Mouse (Mus musculus): Measurements from ENCODE around the gene Tcaim. TPM values are rescaled to one million over a fixed set of nuclear protein-coding genes. Genes with fewer than 3 reads are reported as not detected.
"Not testable (repeated sequence)": the region's sequence is repeated elsewhere in the genome, so short reads cannot be mapped to it uniquely, and the experiment has no call there.

The Tcaim gene
- polyA plus RNA-seq, 1 experiment, result 8.0 TPM

DNA sequence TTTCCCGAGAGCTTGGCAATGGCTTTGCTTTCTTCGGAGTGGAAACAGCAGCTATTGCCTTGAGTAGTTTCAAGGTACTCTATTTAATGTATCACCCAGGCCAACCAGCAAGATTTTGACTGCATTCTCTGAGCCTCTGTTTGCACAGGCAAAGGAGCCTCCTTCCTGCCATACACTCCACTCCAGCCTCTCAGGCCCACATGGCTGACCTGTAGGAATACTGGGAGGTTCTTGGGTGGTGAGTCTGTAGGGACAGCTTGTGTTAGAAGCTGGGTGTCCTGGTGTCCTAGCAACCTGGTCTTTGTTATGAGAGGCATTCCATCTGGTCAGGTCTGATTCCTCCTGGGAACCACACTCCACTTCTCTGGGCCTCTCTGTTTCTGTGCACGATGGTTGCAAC lies 38.4 kb downstream of the Tcaim start, which contains the start of gene Gm35549:
TSS of gene Gm35549 (minus strand) at position 276 of the 400 bp plus-strand sequence.
- peaks cover 8% of the 10 kb centered on the region for H3K9me3 ChIP-seq (replicated peaks; ENCODE audit: control insufficient read depth, insufficient read depth, low read length, poor library complexity, severe bottlenecking)
- H3K27ac ChIP-seq (ENCODE audit: insufficient read depth, low read length), result no peak within 1 kb of the TSS
- no peak within 1 kb of the TSS for H3K4me3 ChIP-seq (ENCODE audit: low read depth, low read length)
- H3K4me1 ChIP-seq (ENCODE audit: control insufficient read depth, insufficient read depth, low read length), result peaks cover under 1% of the 10 kb centered on the region
- no peaks in the 10 kb centered on the region for H3K27me3 ChIP-seq (ENCODE audit: control insufficient read depth, insufficient read depth, low read length, poor library complexity, severe bottlenecking)
- H3K36me3 ChIP-seq (ENCODE audit: control insufficient read depth, insufficient read depth, low read length, poor library complexity, severe bottlenecking), result no peaks in the 10 kb centered on the region
- H3K9ac ChIP-seq (ENCODE audit: low read depth, poor library complexity, severe bottlenecking), result no peak within 1 kb of the TSS
- TF ChIP-seq CTCF (IDR thresholded peaks at IDR 0.05; ENCODE audit: low read depth, low read length) (no peak), EP300 (IDR thresholded peaks at IDR 0.05; ENCODE audit: insufficient read depth, low read depth, low read length) (no peak), POLR2A (IDR thresholded peaks at IDR 0.05; ENCODE audit: insufficient read depth, low read length) (no peak)

DNA sequence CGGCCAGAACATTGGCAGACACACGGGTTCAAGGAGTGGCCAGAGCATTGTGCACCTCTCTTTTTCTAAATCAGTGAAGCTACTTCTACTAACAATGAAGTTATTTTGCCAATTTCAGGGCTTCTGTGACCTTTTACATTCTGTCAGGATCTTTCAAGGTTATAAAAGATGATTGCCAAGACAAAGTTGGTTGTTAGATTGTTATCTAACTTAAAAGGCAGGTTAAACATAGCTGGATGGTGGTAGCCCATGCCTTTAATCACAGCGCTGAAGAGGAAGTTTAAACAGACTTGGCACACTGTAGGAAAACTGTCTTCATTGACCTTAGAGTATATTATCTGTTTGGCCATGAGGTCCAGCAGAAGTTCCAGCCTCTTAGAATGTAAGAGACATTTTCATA lies 40.3 kb downstream of the Tcaim start:
- H3K27me3 ChIP-seq (ENCODE audit: control insufficient read depth, insufficient read depth, low read length, poor library complexity, severe bottlenecking), result no peaks in the 10 kb centered on the region
- H3K9me3 ChIP-seq (replicated peaks; ENCODE audit: control insufficient read depth, insufficient read depth, low read length, poor library complexity, severe bottlenecking), result peaks cover 9% of the 10 kb centered on the region; the same call in 1 of the 2 replicates
- H3K27ac ChIP-seq (ENCODE audit: insufficient read depth, low read length), result no peak overlapping the region
- no peak for TF ChIP-seq CTCF (IDR thresholded peaks at IDR 0.05; ENCODE audit: low read depth, low read length)
- TF ChIP-seq POLR2A (IDR thresholded peaks at IDR 0.05; ENCODE audit: insufficient read depth, low read length), result no peak
- TF ChIP-seq EP300 (IDR thresholded peaks at IDR 0.05; ENCODE audit: insufficient read depth, low read depth, low read length), result no peak
- H3K36me3 ChIP-seq (ENCODE audit: control insufficient read depth, insufficient read depth, low read length, poor library complexity, severe bottlenecking), result no peaks in the 10 kb centered on the region
- H3K9ac ChIP-seq (ENCODE audit: low read depth, poor library complexity, severe bottlenecking), result no peak overlapping the region
- no peak overlapping the region for H3K4me3 ChIP-seq (ENCODE audit: low read depth, low read length)
- H3K4me1 ChIP-seq (ENCODE audit: control insufficient read depth, insufficient read depth, low read length), result no peaks in the 10 kb centered on the region

DNA sequence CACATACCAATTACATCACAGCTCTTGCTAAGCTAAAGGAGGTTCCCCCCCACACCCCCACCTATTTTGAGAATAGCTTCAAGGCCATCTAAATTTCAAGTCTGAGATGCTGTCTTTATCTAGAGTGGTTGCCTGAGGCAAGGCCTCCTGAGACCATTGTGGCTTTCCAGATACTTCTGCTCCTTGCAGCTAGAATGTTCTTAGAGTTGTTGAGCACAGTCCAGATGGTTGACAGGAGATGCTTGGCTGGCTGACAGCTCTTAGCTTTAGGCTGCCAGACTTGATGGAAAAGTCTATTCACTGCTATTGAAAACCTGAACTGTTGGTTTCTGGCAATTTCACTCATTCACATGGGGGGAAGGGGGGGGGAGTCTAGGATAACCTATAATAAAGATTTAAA lies 40.8 kb downstream of the Tcaim start:
- H3K27me3 ChIP-seq (ENCODE audit: control insufficient read depth, insufficient read depth, low read length, poor library complexity, severe bottlenecking), result no peaks in the 10 kb centered on the region
- peaks cover 10% of the 10 kb centered on the region; the same call in 1 of the 2 replicates for H3K9me3 ChIP-seq (replicated peaks; ENCODE audit: control insufficient read depth, insufficient read depth, low read length, poor library complexity, severe bottlenecking)
- no peak overlapping the region for H3K4me3 ChIP-seq (ENCODE audit: low read depth, low read length)
- H3K4me1 ChIP-seq (ENCODE audit: control insufficient read depth, insufficient read depth, low read length), result no peaks in the 10 kb centered on the region
- H3K36me3 ChIP-seq (ENCODE audit: control insufficient read depth, insufficient read depth, low read length, poor library complexity, severe bottlenecking), result no peaks in the 10 kb centered on the region
- no peak overlapping the region for H3K9ac ChIP-seq (ENCODE audit: low read depth, poor library complexity, severe bottlenecking)
- TF ChIP-seq POLR2A (IDR thresholded peaks at IDR 0.05; ENCODE audit: insufficient read depth, low read length) (no peak), CTCF (IDR thresholded peaks at IDR 0.05; ENCODE audit: low read depth, low read length) (no peak), EP300 (IDR thresholded peaks at IDR 0.05; ENCODE audit: insufficient read depth, low read depth, low read length) (no peak)
- H3K27ac ChIP-seq (ENCODE audit: insufficient read depth, low read length), result no peak overlapping the region

DNA sequence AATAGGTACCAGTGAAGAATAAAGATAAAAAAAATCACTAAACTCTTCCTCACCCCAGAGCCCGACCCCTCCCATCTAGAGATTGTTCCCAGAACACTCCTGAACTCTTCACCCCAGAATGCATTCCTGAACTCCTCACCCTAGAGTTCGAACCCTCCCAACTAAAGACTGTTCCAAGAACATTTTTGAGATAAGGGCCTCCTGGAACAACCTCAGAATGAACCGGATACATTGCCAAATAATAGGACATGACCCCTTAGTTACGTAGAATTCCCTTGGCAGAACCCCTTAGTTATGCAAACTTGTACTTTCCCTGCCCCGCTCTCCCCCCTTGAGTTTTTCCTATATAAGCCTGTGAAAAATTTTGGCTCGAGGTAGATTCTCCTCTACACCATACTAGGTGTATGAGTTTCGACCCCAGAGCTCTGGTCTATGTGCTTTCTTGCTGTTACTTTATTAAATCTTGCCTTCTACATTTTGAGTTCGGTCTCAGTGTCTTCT lies 42.5 kb downstream of the Tcaim start:
- not testable (repeated sequence) for H3K4me3 ChIP-seq (ENCODE audit: low read depth, low read length); H3K36me3 ChIP-seq (ENCODE audit: control insufficient read depth, insufficient read depth, low read length, poor library complexity, severe bottlenecking); H3K4me1 ChIP-seq (ENCODE audit: control insufficient read depth, insufficient read depth, low read length); H3K27me3 ChIP-seq (ENCODE audit: control insufficient read depth, insufficient read depth, low read length, poor library complexity, severe bottlenecking); H3K27ac ChIP-seq (ENCODE audit: insufficient read depth, low read length); H3K9ac ChIP-seq (ENCODE audit: low read depth, poor library complexity, severe bottlenecking)
- peaks cover 19% of the 10 kb centered on the region for H3K9me3 ChIP-seq (replicated peaks; ENCODE audit: control insufficient read depth, insufficient read depth, low read length, poor library complexity, severe bottlenecking)

DNA sequence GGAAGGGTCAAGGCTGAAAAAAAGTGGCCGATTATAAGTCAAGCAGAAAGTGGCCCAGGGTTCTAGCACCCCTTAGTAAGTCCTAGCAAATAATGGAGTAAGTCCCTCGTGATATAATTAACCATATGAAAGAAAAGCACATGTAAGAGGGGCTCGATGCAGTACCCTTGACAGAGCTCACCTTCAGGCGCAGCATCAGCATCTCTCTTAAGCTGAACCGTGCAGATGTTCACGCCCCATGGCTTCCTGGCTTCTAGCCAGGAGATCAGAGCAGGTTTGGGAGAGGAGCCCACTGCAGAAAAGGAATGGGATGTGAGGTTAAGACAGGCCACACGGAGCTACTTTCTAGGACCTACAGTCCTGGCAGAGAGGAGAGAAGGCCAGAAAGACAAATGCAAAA lies 49.2 kb downstream of the Tcaim start:
- H3K4me3 ChIP-seq (ENCODE audit: low read depth, low read length), result no peak overlapping the region
- no peak overlapping the region for H3K27ac ChIP-seq (ENCODE audit: insufficient read depth, low read length)
- no peak overlapping the region for H3K9ac ChIP-seq (ENCODE audit: low read depth, poor library complexity, severe bottlenecking)
- peaks cover 71% of the 10 kb centered on the region for H3K9me3 ChIP-seq (replicated peaks; ENCODE audit: control insufficient read depth, insufficient read depth, low read length, poor library complexity, severe bottlenecking)
- H3K36me3 ChIP-seq (ENCODE audit: control insufficient read depth, insufficient read depth, low read length, poor library complexity, severe bottlenecking), result peaks cover 56% of the 10 kb centered on the region
- H3K27me3 ChIP-seq (ENCODE audit: control insufficient read depth, insufficient read depth, low read length, poor library complexity, severe bottlenecking), result no peaks in the 10 kb centered on the region
- TF ChIP-seq EP300 (IDR thresholded peaks at IDR 0.05; ENCODE audit: insufficient read depth, low read depth, low read length) (no peak), CTCF (IDR thresholded peaks at IDR 0.05; ENCODE audit: low read depth, low read length) (no peak), POLR2A (IDR thresholded peaks at IDR 0.05; ENCODE audit: insufficient read depth, low read length) (no peak)
- no peaks in the 10 kb centered on the region for H3K4me1 ChIP-seq (ENCODE audit: control insufficient read depth, insufficient read depth, low read length)

DNA sequence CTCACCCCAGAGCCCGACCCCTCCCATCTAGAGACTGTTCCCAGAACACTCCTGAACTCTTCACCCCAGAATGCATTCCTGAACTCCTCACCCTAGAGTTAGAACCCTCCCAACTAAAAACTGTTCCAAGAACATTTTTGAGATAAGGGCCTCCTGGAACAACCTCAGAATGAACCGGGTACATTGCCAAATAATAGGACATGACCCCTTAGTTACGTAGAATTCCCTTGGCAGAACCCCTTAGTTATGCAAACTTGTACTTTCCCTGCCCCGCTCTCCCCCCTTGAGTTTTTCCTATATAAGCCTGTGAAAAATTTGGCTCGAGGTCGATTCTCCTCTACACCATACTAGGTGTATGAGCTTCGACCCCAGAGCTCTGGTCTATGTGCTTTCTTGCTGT lies 49.8 kb downstream of the Tcaim start:
- peaks cover 77% of the 10 kb centered on the region for H3K9me3 ChIP-seq (replicated peaks; ENCODE audit: control insufficient read depth, insufficient read depth, low read length, poor library complexity, severe bottlenecking)
- H3K4me3 ChIP-seq (ENCODE audit: low read depth, low read length); H3K27me3 ChIP-seq (ENCODE audit: control insufficient read depth, insufficient read depth, low read length, poor library complexity, severe bottlenecking); H3K9ac ChIP-seq (ENCODE audit: low read depth, poor library complexity, severe bottlenecking); H3K4me1 ChIP-seq (ENCODE audit: control insufficient read depth, insufficient read depth, low read length); H3K27ac ChIP-seq (ENCODE audit: insufficient read depth, low read length): not testable (repeated sequence)
- H3K36me3 ChIP-seq (ENCODE audit: control insufficient read depth, insufficient read depth, low read length, poor library complexity, severe bottlenecking), result peaks cover 62% of the 10 kb centered on the region

Measured in ES-Bruce4 (cell line).